Mouse (Mus musculus): ENCODE measurements at regions not wholly inside any gene's neighbourhood (a gene's known extent, or its start where the extent isn't known, plus 50 kb on each side); places are given as distances from the start of the nearest gene placed in this dataset.

DNA sequence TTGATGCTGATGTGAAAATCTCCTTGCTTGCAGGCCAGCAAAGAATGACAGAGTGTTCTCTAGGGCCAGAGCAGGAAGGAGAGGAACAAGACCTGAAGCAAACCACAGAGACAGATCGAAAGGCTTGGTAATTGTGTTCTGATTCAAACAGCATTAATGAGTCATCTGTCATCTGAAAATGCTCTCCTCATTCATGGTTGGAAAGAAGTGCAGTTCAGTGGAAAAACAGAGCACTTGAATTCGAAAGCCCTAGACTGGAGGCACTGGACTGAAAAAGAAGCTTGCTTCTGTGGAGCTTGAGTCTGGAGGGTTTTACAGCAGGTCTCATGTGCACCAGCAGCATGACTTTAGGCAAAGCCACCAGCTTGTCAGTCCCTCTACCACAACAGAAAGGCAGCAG is 374.3 kb upstream of the B430305J03Rik start:
- no peak for DNase-seq (ENCODE audit: low spot score in 2 of 2)

DNA sequence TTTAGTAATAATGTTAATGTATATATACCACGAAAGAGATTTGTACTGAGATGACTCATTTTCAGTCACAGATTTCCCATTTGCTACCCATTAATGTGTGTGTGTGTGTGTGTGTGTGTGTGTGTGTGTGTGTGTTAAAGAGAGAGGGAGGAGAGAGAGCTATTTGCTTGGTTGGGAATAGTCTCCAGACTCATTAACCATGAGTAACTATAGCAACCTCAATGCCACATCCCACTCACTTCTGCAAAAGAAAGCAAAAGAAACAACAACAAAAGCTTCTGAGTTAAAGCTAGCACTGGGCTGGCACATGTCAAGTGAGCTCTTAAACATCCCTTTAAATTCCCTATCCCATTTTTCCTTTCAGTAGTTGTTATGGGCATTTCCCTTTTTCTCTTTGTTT is 372.8 kb upstream of the B430305J03Rik start:
- no peak for DNase-seq (ENCODE audit: low spot score in 2 of 2)

DNA sequence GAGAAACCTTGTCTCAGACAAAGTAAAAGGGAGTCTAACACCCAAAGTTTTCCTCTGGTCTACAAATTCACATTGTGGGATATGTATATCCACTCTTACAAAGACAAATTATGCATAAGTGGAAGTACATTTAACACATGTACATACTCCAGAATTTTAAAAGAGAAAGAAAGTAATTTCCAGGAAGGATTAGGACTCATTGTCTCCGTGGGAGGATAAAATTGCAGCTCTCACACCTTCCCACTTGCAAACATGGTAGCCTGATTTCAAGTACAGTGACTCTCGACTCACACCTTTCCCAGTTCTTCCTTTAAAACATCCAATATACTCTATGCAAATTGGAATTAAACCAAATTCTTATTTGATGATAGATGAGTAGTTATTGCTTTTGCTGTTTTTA is 351.0 kb upstream of the B430305J03Rik start:
- DNase-seq (ENCODE audit: low spot score in 2 of 2): peak in 1 of 2 experiments; percentile 19

- DNase-seq (ENCODE audit: low spot score in 2 of 2): peak in 1 of 2 experiments; percentile 1
Observed at GRCm38 (mm10) chr3:61687933-61688705, 322.4 kb upstream of the B430305J03Rik start.

- no peak for DNase-seq (ENCODE audit: low spot score in 2 of 2)
Observed at GRCm38 (mm10) chr3:61670874-61671273, 305.1 kb upstream of the B430305J03Rik start.

- no peak for DNase-seq (ENCODE audit: low spot score in 2 of 2)
Observed at GRCm38 (mm10) chr3:61656143-61656542, 290.4 kb upstream of the B430305J03Rik start.

- no peak for DNase-seq (ENCODE audit: low spot score in 2 of 2)
Observed at GRCm38 (mm10) chr3:61628535-61628934, 262.8 kb upstream of the B430305J03Rik start.

DNA sequence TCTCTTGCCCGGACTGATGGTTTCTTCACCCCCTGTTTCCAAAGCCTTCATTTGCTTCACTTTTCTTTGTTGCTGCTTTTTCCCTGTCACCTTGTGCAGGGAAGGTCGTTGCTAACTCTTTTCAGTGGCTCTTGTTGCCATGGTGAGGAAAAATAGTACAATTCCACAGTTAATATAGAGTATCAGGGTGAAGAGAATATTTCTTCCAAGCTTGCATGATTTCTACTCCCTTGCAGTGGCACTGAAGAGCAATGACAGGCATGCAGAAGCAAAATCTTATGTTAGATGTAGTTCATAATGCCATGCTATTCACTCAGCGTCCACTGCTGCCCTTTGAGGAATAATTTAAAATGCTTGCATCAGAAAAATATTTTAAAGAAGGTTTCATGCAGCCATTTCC is 262.3 kb upstream of the B430305J03Rik start:
- DNase-seq (ENCODE audit: low spot score in 2 of 2): no peak

GRCm38 (mm10) chr3:61623954-61624487 is 258.3 kb upstream of the B430305J03Rik start:
- DNase-seq (ENCODE audit: low spot score in 2 of 2): no peak

DNA sequence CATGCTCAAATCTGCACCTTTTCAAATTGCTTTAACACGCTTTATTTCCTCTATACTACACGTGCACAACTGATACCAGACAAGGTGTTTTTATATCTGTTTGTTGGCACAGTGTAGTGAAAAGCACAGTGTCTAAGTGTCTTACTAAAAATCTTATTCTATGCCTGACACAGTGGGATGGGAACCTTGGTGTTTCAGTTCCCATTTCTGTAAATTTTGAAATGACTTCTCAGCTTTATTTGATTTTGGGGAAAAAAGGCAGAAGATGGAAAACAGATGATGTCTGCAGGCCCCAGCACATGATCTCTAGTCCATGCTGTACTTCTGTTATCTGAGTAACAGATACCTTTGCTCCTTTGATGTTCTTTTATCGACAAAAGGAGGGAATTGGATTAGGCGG is 239.7 kb upstream of the B430305J03Rik start:
- no peak for DNase-seq (ENCODE audit: low spot score in 2 of 2)

DNA sequence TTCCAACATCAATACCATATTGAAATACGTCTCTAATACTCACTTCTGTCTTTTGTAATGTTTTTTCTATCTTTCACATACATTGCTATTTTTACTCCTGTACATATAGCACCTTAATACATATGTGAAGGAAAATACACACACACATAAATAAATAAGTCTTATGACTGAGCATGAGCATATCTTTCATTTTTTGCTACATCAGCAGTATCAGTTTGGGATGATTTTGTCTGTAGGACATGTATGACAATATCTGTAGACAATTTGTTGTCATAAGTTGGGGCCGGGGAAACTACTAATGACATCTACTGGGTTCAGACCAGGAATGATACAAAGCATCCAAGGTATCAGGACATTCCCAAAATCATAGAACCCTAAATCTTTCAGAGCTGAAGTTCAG is 237.1 kb upstream of the B430305J03Rik start:
- no peak for DNase-seq (ENCODE audit: low spot score in 2 of 2)

DNA sequence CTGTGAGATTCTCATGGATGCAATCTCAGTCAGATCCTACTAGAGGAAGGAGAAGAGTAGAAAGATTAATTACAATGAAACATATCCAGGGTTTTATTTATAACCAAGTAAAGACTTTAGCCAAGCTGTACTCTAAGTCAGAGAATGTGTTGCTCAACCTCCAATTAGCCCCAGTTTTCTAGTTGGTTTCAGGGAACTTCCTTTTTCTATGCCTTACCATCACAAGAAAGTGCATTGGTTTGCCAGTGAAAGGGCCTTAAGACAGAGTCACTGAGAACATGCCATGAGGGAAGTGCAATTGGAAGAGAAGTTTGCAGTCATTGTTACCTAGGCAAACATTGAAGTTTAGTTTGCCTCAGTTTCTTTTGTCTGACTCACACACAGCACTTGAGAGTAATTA is 229.8 kb upstream of the B430305J03Rik start:
- no peak for DNase-seq (ENCODE audit: low spot score in 2 of 2)

DNA sequence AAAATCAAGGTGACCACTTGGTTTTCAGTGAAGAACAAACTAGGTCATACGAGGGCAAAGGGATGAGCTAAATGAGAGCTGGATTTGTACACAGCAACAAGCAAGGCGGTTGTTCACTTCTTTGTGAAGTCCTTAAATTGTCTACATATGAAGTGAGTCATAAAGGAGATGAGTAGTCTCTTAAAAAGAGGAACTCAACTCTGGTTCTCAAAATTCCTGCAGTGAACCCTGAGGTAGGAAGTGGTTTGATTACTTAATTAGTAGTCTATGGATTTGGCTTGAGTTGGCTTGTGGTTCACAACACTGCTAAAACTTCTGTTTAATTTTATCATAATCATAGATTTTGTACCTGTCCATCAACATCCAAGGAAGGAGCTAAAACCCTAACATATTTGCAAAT is 226.6 kb upstream of the B430305J03Rik start:
- DNase-seq (ENCODE audit: low spot score in 2 of 2): no peak

DNA sequence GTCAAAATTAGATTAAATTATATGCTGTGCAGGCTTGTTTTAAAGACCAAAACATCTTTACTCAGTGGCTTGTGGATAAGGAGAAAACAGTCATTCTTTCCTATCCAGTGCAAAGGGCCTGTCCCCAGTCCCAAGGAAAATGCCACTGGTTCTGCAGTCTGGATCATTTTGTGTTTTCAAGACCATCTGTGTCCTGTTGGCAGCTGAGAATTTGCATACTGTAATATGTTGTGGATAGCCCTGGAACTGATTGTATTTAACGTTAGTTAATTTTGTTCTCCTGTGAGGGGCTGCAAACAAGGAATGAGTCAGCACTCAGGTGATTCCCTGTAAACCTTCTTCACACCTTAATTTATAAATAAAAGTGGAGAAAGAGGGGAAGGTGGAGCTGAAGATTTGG is 217.9 kb upstream of the B430305J03Rik start:
- no peak for DNase-seq (ENCODE audit: low spot score in 2 of 2)

DNA sequence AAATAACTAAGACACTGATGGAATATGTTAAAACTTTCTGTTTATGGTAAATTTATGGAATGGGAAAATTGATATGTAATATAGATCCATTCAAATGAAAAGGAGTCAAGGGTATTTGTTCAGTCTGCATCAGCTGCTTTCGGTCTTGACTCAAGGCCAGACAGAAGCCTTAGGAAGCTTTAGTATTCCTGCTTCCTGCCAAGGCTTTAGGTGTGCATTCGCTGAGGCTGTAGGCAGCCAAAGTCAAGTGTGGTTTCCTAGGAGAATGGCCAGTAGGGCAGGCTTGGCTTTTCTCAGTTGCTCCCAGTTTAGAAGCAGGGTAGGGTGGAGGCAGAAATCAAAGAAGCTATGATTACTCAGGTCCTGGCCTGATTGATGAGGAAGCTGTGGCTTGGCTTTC is 217.2 kb upstream of the B430305J03Rik start:
- DNase-seq (ENCODE audit: low spot score in 2 of 2): no peak

GRCm38 (mm10) chr3:61580252-61580651 is 214.5 kb upstream of the B430305J03Rik start:
- DNase-seq (ENCODE audit: low spot score in 2 of 2): no peak

GRCm38 (mm10) chr3:61537113-61537512 is 171.4 kb upstream of the B430305J03Rik start:
- no peak for DNase-seq (ENCODE audit: low spot score in 2 of 2)

GRCm38 (mm10) chr3:61535751-61536150 is 170.0 kb upstream of the B430305J03Rik start:
- no peak for DNase-seq (ENCODE audit: low spot score in 2 of 2)

DNA sequence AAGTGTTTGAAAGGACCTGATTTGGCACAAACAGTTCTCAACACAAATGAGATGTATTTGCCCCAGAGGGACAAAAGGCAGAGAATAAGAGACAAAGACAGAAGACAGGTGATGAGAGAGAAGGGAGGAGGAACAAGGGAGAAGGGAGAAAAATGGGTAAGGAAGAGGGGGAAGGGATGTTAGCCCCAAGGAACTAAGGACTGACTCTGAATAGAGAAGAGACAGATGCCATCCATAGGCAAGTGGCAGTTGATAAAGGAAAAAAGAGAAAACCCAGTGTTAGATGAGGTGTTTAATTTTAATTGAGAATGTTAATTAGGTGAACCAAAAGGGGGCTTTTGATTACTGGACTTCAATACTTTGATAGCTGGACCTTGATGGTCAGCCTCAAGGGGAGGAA is 137.4 kb upstream of the B430305J03Rik start:
- no peak for DNase-seq (ENCODE audit: low spot score in 2 of 2)

DNA sequence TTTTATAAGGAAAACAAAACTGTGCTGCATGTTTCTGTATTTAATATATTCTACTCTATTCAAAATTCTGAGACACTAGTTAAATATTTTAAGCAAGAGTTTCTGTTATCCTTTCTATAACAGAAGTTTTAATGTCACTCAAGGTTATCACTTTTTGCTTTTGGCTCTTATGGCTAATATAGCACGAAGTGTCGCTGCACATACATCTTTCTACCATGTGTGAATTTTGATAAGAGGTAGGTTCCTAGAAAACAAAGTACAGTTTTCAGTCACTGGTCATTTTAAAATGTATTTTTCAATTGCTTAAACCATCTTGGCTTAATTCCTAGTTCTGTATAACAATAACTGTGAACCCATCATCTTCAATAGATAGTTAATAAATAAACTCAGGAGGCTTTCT is 129.1 kb upstream of the B430305J03Rik start:
- no peak for DNase-seq (ENCODE audit: low spot score in 2 of 2)

DNA sequence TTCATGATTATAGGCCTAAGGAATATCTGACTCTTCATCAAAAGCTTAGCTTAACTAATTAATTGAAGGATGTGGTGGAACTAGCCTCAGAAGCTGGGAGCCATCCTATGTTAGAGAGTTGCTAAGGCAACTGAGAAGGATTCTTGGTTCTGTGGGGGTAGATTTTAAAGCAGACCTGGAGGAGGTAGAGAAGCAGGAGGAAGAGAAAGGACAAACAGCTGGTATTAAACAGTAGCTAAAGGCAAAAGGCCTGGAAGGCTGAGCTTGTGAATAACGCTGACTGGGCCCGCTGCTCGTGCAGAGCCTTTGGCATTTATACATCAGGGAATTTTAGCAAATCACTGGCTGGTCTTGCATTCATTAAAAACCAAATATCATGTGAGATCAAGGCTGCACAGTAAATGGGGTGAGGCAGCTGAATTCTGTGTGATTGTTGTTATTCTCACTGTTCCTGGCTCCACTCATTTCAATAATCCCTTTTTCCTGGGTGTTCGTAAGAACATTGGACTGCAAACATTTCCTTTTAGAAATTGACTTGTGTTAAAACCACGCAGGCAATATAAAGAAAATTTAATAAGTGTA is 121.1 kb upstream of the B430305J03Rik start:
- peak in 1 of 2 experiments; percentile 18 for DNase-seq (ENCODE audit: low spot score in 2 of 2)

GRCm38 (mm10) chr3:61478861-61479584 is 113.3 kb upstream of the B430305J03Rik start:
- no peak for DNase-seq (ENCODE audit: low spot score in 2 of 2)

Measured in left cerebral cortex, adult 18-20 months (tissue).